Mouse (Mus musculus) kidney, postnatal 0 days (tissue): ENCODE results near the gene Srgap2. TPM values are rescaled to one million over a fixed set of nuclear protein-coding genes. Genes with fewer than 3 reads are reported as not detected.

Source experiments
- ATAC-seq: fragments of 200-750 bp; cut with Nextera tagmentation; replicated peaks from 2 replicates; pipeline ENCODE4 v1.8.0; 2017; ENCODE audit warnings: low read depth, moderate number of reproducible peaks, moderate TSS enrichment, moderate library complexity; ENCODE audit not compliant: low FRiP score
- DNase-seq: peaks from one replicate; pipeline ENCODE4 v3.0.0-alpha.2; 2016; ENCODE audit warnings: low spot score
- H3K27ac ChIP-seq: fragments of 300-500 bp; sonication (generic); 2 replicates; pipeline ENCODE4 v1.5.1; 2014; ENCODE audit warnings: mild to moderate bottlenecking
- H3K27me3 ChIP-seq: fragments of 300-500 bp; sonication (generic); 2 replicates; pipeline ENCODE4 v1.6.1; 2014; ENCODE audit warnings: low read length, mixed read lengths; ENCODE audit not compliant: insufficient read depth
- H3K36me3 ChIP-seq: fragments of 300-500 bp; sonication (generic); 2 replicates; pipeline ENCODE4 v1.6.1; 2014; ENCODE audit warnings: low read length, mixed read lengths; ENCODE audit not compliant: insufficient read depth
- H3K4me1 ChIP-seq: fragments of 300-500 bp; sonication (generic); replicated peaks from 2 replicates; pipeline ENCODE4 v1.6.1; 2014; ENCODE audit warnings: antibody characterized with exemption, low read length, mixed read lengths; ENCODE audit not compliant: insufficient read depth
- H3K4me2 ChIP-seq: fragments of 300-500 bp; sonication (generic); 2 replicates; pipeline ENCODE4 v1.6.1; 2014; ENCODE audit warnings: mild to moderate bottlenecking, low read length, moderate library complexity, mixed read lengths
- H3K4me3 ChIP-seq: fragments of 300-500 bp; sonication (generic); replicated peaks from 2 replicates; pipeline ENCODE4 v1.5.1; 2014; ENCODE audit warnings: low read depth, low read length
- H3K9ac ChIP-seq: fragments of 300-500 bp; sonication (generic); 2 replicates; pipeline ENCODE4 v1.6.1; 2014; ENCODE audit warnings: low read depth, low read length
- H3K9me3 ChIP-seq: fragments of 300-500 bp; sonication (generic); replicated peaks from 2 replicates; pipeline ENCODE4 v1.6.1; 2016; ENCODE audit warnings: low read length, inconsistent platforms, mixed read lengths
- CTCF ChIP-seq: IDR thresholded peaks from 2 replicates; pipeline ENCODE4 v1.5.1; 2016; ENCODE audit warnings: antibody characterized with exemption, low read depth, mild to moderate bottlenecking, moderate library complexity
- WGBS: fragments of 180-500 bp; shearing (Covaris S2); extraction: QIAGEN DNeasy Blood & Tissue Kit; methylation state at CpG from one replicate; pipeline ENCODE4 v1.1.7; 2014; 5-methylcytosine and 5-hydroxymethylcytosine counted together
- polyA plus RNA-seq: library from polyadenylated mRNA; unstranded; fragments of >200 nt; fragmentation: Nextera tagmentation; extraction: Ambion mirVana; gene quantifications from 2 replicates; pipeline ENCODE4 v1.2.1, GENCODE M21; 2015

The Srgap2 gene
- polyA plus RNA-seq, 1 experiment from 2014 or later, result 6.9 TPM

DNA sequence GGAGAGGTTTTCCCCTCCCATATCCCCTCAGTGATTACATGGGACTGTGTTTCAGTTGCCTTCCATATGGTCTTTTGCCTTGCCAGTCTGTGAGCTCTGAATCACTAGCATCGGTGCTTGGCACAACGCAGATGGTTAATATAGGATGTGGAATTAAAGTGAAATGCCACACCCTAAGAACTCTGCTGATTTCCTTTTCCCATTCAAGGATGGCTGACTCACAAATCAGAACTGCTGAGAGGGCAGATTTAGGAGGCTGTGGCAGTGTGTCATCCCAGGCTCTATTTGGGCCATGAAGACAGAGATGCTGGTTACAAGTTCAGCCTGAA, 233.3 kb downstream of the Srgap2 start:
- no peak for DNase-seq
- no peak overlapping the region for H3K9ac ChIP-seq
- no peak overlapping the region for H3K4me3 ChIP-seq
- H3K4me1 ChIP-seq, result no peaks in the 10 kb centered on the region
- ATAC-seq, result no peak
- WGBS, result 92% methylated on average over 2 of the region's 2 CpGs
- TF ChIP-seq CTCF, result no peak
- H3K27me3 ChIP-seq, result no peaks in the 10 kb centered on the region
- H3K4me2 ChIP-seq, result no peak overlapping the region
- H3K36me3 ChIP-seq, result peaks cover 40% of the 10 kb centered on the region
- no peak overlapping the region for H3K27ac ChIP-seq
- H3K9me3 ChIP-seq, result no peaks in the 10 kb centered on the region

DNA sequence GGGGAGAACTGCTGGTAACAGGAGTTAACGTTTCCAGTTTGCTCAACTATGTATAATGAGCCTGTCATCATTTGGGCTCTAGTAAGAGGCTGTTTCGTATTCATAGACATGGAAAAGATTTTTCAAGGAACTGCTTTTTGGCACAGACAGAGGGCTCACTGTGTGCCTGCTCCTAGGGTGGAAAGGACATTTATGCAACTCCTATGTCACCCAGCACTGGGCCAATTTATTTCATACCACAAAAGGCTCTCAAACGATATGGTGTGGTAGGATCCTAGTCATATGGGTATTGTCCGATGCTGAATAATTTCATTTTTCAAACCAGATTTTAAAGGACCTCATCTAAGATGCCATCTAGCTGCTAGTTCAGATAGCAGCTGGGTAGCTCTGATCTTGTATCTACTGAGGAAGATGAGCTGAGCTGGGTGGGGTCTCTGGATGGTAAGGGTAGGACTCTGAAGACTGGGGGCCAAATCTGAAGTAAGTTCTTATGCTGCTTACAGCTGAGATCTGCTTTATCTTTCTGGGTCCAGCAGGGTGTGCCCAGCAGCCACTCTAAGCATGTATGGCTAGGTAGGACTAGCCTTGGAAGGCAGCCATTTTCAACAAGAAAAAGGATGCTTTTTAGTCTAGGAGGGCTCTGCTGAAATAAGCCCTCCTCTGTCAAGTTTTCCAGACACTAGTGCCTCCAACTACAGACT, 233.8 kb downstream of the Srgap2 start:
- Histone ChIP-seq H3K4me1 (no peaks in the 10 kb centered on the region), H3K27me3 (no peaks in the 10 kb centered on the region), H3K27ac (no peak overlapping the region), H3K9me3 (no peaks in the 10 kb centered on the region), H3K36me3 (peaks cover 38% of the 10 kb centered on the region), H3K4me2 (no peak overlapping the region), H3K4me3 (no peak overlapping the region), H3K9ac (no peak overlapping the region)
- DNase-seq, result no peak
- 86% methylated on average over 4 of the region's 4 CpGs for WGBS
- TF ChIP-seq CTCF, result no peak; the same call in 1 of the 2 replicates
- no peak for ATAC-seq

DNA sequence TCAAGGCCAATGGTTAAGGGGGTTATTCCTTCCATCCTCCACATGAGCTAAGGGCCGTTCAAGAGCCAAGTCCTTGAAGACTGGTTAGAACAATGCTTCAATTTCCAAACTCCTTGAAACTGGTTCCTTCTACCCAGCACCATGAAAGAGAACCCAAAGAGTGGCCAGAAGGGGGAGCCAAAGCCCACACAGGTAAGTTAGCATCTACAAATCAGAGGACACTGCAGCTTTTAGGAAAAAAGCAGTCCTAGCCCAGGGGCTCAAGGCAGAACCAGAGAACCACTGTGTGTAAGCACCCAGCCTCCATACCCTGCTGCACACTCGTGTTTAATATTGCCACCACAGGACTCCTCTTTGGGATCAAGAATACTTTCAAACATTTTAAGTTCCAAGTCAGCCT, 236.5 kb downstream of the Srgap2 start:
- no peaks in the 10 kb centered on the region for H3K4me1 ChIP-seq
- 48% methylated on average over 2 of the region's 2 CpGs for WGBS
- H3K4me2 ChIP-seq, result no peak overlapping the region
- no peak overlapping the region for H3K9ac ChIP-seq
- peak; percentile 67 for DNase-seq
- H3K9me3 ChIP-seq, result no peaks in the 10 kb centered on the region
- H3K27me3 ChIP-seq, result no peaks in the 10 kb centered on the region
- no peak for ATAC-seq
- H3K4me3 ChIP-seq, result no peak overlapping the region
- H3K27ac ChIP-seq, result no peak overlapping the region
- peak; percentile 88 for TF ChIP-seq CTCF
- peaks cover 23% of the 10 kb centered on the region for H3K36me3 ChIP-seq

DNA sequence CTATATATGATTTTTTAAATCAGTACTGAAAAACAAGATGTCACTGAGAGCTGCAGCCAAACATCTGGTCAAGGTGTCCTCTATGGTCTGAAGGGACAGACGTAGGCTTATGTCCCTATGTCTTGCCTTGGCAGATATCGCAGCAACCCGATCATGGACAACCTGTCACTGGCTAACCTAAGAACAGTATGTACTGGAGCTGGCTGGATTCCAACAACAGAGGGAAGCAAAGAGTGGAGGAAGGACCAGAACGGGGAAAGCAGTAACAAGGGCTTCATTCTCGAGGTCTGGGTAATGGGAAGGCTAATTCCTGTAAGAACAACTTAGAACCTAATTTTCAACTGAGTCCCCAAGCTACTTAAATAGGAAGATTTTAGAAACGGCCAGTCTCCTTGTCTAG, 238.2 kb downstream of the Srgap2 start:
- no peaks in the 10 kb centered on the region for H3K9me3 ChIP-seq
- WGBS, result 83% methylated on average over 6 of the region's 6 CpGs
- H3K4me3 ChIP-seq, result no peak overlapping the region
- no peak overlapping the region for H3K4me2 ChIP-seq
- no peaks in the 10 kb centered on the region for H3K4me1 ChIP-seq
- H3K27ac ChIP-seq, result no peak overlapping the region
- ATAC-seq (no peak), DNase-seq (no peak)
- peaks cover 15% of the 10 kb centered on the region for H3K36me3 ChIP-seq
- H3K9ac ChIP-seq, result no peak overlapping the region
- no peak for TF ChIP-seq CTCF
- no peaks in the 10 kb centered on the region for H3K27me3 ChIP-seq

DNA sequence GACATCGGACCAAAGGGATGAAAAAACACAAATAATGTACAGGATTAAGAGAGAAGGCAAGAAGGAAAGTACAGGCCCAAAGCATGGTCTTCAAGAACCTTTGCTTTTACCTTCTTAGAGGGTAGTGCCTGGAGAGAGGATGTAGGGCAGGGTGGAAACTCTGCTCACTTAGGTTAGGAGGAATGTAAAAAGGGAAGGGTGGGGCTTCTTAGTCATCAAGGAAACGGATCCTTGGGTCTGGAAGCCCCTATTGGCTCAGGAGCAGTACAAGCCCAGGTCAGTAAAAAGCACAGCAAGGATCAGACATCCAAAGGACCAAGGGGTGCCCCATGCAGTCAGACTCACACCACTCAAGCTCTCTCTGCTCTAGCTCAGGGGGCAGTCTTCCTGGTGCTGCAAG, 239.9 kb downstream of the Srgap2 start:
- H3K4me2 ChIP-seq, result no peak overlapping the region
- TF ChIP-seq CTCF, result no peak
- H3K27me3 ChIP-seq, result no peaks in the 10 kb centered on the region
- ATAC-seq (no peak), DNase-seq (no peak)
- no peaks in the 10 kb centered on the region for H3K4me1 ChIP-seq
- 81% methylated on average over 2 of the region's 2 CpGs for WGBS
- H3K36me3 ChIP-seq, result peaks cover 10% of the 10 kb centered on the region; the same call in 1 of the 2 replicates
- no peak overlapping the region for H3K27ac ChIP-seq
- no peak overlapping the region for H3K4me3 ChIP-seq
- no peak overlapping the region for H3K9ac ChIP-seq
- H3K9me3 ChIP-seq, result no peaks in the 10 kb centered on the region

GRCm38 (mm10) chr1:131286803-131287202, 240.3 kb downstream of the Srgap2 start:
- no peak for ATAC-seq
- Histone ChIP-seq H3K4me2 (no peak overlapping the region), H3K9ac (no peak overlapping the region), H3K4me1 (no peaks in the 10 kb centered on the region), H3K27ac (no peak overlapping the region), H3K27me3 (no peaks in the 10 kb centered on the region), H3K4me3 (no peak overlapping the region), H3K9me3 (no peaks in the 10 kb centered on the region), H3K36me3 (peaks cover 8% of the 10 kb centered on the region; the same call in 1 of the 2 replicates)
- no peak for TF ChIP-seq CTCF
- no peak for DNase-seq
- WGBS, result 81% methylated on average over 5 of the region's 5 CpGs

- WGBS, result 76% methylated on average over 4 of the region's 4 CpGs
- Histone ChIP-seq H3K27ac (no peak overlapping the region), H3K36me3 (peaks cover 8% of the 10 kb centered on the region; the same call in 1 of the 2 replicates), H3K27me3 (no peaks in the 10 kb centered on the region), H3K4me2 (no peak overlapping the region), H3K9ac (no peak overlapping the region), H3K9me3 (no peaks in the 10 kb centered on the region), H3K4me3 (no peak overlapping the region), H3K4me1 (no peaks in the 10 kb centered on the region)
- no peak for DNase-seq
- ATAC-seq, result no peak
- TF ChIP-seq CTCF, result no peak
Measured at GRCm38 (mm10) chr1:131284616-131285015, 242.5 kb downstream of the Srgap2 start.
